28 mouse cellular contexts compared by ENCODE assay signal in the genomic region with DNA sequence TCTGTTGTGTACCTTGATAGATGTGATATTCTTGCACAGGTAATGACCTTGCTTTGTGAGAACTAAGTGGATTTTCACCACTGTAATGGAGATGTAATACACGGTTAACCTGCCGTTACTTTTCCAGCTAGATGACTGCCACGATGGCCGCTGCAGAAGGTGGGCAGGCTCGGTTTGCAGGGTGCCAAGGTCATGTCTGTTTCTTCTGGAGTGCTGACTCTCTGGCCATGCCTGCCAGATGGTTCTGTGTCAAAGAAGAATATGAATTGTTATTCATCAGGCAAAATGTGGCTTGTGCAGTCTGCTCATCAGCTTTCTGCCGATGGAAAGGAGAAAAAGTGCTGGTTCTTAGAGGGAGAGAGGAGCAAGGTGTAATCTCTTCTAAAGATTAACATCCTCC. TPM values are rescaled to one million over a fixed set of nuclear protein-coding genes. Genes with fewer than 3 reads are reported as not detected.
DNase-seq lines count a peak whose midpoint lies in the region; ATAC-seq and TF ChIP-seq lines count a peak whose summit lies in the region.
"Had no signal": no experiment of that assay in that cellular context is flagged by ENCODE, and none has a peak within 500 bp of the region (broad histone marks: within the 10 kb centered on the region; RNA-seq: fewer than 3 reads in every experiment).

No protein-coding gene starts in this region.

- peak; percentile 27 for DNase-seq in adrenal gland, adult 2 months
- DNase-seq in adrenal gland, postnatal 14 days, result no peak
- peak; percentile 50 to 67 for DNase-seq in cerebellum, adult 2 months
- DNase-seq in cerebellum, adult 11-12 months, result no peak
- DNase-seq in cerebellum, postnatal 14 days, result peak; percentile 44 to 55
- no peak for DNase-seq in cerebellum, adult 11 months
- peak; percentile 70 for DNase-seq in brain, adult 2 months (ENCODE audit: low read depth, low spot score)
- DNase-seq: adrenal gland, postnatal 10 days; embryo, embryonic 11 days; gastrocnemius, postnatal 25 days; heart, adult 18-20 months; heart, postnatal 10 days; heart, postnatal 36 days; kidney, adult 18-20 months; kidney, adult 9 months had no signal

- H3K36me3 ChIP-seq in intestine, embryonic 15.5 days, result peaks cover 20% of the 10 kb centered on the region; the same call in 1 of the 2 replicates

- no peaks in the 10 kb centered on the region for H3K9me3 ChIP-seq in intestine, embryonic 15.5 days
- H3K9me3 ChIP-seq: embryonic facial prominence, embryonic 10.5 days; embryonic facial prominence, embryonic 13.5 days; forebrain, embryonic 12.5 days; forebrain, embryonic 15.5 days; heart, embryonic 12.5 days; heart, embryonic 15.5 days; hindbrain, embryonic 10.5 days; hindbrain, embryonic 13.5 days had no signal

- no peak overlapping the region for H3K9ac ChIP-seq in intestine, embryonic 15.5 days
- H3K9ac ChIP-seq: embryonic facial prominence, embryonic 13.5 days; forebrain, embryonic 12.5 days; forebrain, embryonic 15.5 days; heart, embryonic 12.5 days; heart, embryonic 15.5 days; hindbrain, embryonic 13.5 days had no signal

- TF ChIP-seq CTCF in cerebellum, adult 2 months (IDR thresholded peaks at IDR 0.05; ENCODE audit: borderline replicate concordance, insufficient read depth, low read depth, low read length), result no peak

- WGBS in cerebellum, adult 2 months, result 13% methylated on average over 6 of the region's 6 CpGs
- 86% methylated on average over 6 of the region's 6 CpGs for WGBS in intestine, embryonic 15.5 days

- H3K27me3 ChIP-seq in cerebellum, adult 2 months (ENCODE audit: control insufficient read depth, insufficient read depth, low read length), result no peaks in the 10 kb centered on the region
- H3K27me3 ChIP-seq in intestine, embryonic 15.5 days (replicated peaks), result no peaks in the 10 kb centered on the region
- H3K27me3 ChIP-seq: embryonic facial prominence, embryonic 13.5 days; forebrain, embryonic 12.5 days; forebrain, embryonic 15.5 days; heart, embryonic 12.5 days; heart, embryonic 15.5 days; hindbrain, embryonic 13.5 days had no signal

- no peak overlapping the region for H3K4me2 ChIP-seq in intestine, embryonic 15.5 days (replicated peaks)
- H3K4me2 ChIP-seq: embryonic facial prominence, embryonic 13.5 days; forebrain, embryonic 12.5 days; forebrain, embryonic 15.5 days; heart, embryonic 12.5 days; heart, embryonic 15.5 days; hindbrain, embryonic 13.5 days had no signal

- TF ChIP-seq POLR2A in cerebellum, adult 2 months (IDR thresholded peaks at IDR 0.05; ENCODE audit: borderline replicate concordance, insufficient read depth, low read length), result no peak

- H3K4me1 ChIP-seq in cerebellum, adult 2 months (ENCODE audit: control insufficient read depth, insufficient read depth, low read length), result peaks cover 28% of the 10 kb centered on the region
- no peaks in the 10 kb centered on the region for H3K4me1 ChIP-seq in intestine, embryonic 15.5 days (replicated peaks)
- H3K4me1 ChIP-seq: embryonic facial prominence, embryonic 10.5 days; embryonic facial prominence, embryonic 13.5 days; forebrain, embryonic 12.5 days; forebrain, embryonic 15.5 days; heart, embryonic 12.5 days; heart, embryonic 15.5 days; hindbrain, embryonic 10.5 days had no signal

- ATAC-seq in intestine, embryonic 15.5 days, result no peak
- ATAC-seq: activated CD4-positive, CD25-positive, alpha-beta regulatory T cell, adult 4 months; forebrain, embryonic 15.5 days; hindbrain, embryonic 16.5 days; intestine, embryonic 16.5 days had no signal

- no peak overlapping the region for H3K4me3 ChIP-seq in cerebellum, adult 2 months (replicated peaks; ENCODE audit: insufficient read depth, low read depth, low read length)
- H3K4me3 ChIP-seq in intestine, embryonic 15.5 days (replicated peaks), result no peak overlapping the region
- H3K4me3 ChIP-seq: embryonic facial prominence, embryonic 10.5 days; embryonic facial prominence, embryonic 13.5 days; erythroblast, embryonic 14.5 days; forebrain, embryonic 12.5 days; forebrain, embryonic 15.5 days; heart, embryonic 12.5 days; heart, embryonic 15.5 days; hindbrain, embryonic 10.5 days; hindbrain, embryonic 13.5 days had no signal

- peak overlapping the region; percentile 70 for H3K27ac ChIP-seq in cerebellum, adult 2 months (ENCODE audit: insufficient read depth, low read length)
- H3K27ac ChIP-seq in intestine, embryonic 15.5 days, result no peak overlapping the region
- H3K27ac ChIP-seq: embryonic facial prominence, embryonic 10.5 days; embryonic facial prominence, embryonic 13.5 days; forebrain, embryonic 12.5 days; forebrain, embryonic 15.5 days; heart, embryonic 15.5 days; hindbrain, embryonic 10.5 days; hindbrain, embryonic 13.5 days had no signal

RNA-seq across cellular contexts. Expression of a gene that starts 53.3 kb away (rescaled TPM):
- total RNA-seq in adrenal gland, adult 2 months (2021), result 100 to 1,000 TPM; 127 to 145 TPM
- 122 and 155 TPM in 2 replicates for polyA plus RNA-seq in adrenal gland, adult 2 months (2012; rRNA removed)
- 121 and 132 TPM in 2 replicates for total RNA-seq in adrenal gland, postnatal 14 days (2021)
- 57.0 and 59.7 TPM in 2 replicates for polyA plus RNA-seq in cerebellum, adult 2 months (2012; rRNA removed)
- 128 and 138 TPM in 2 replicates for polyA plus RNA-seq in intestine, embryonic 15.5 days (2015; fragmentation: Nextera tagmentation; extraction: Ambion mirVana)

Comparison
In these comparisons a context has a peak if more than half of its experiments do, and no peak if none do; other contexts are left out.
1. DNase-seq: peak in adrenal gland, adult 2 months (single experiment), cerebellum, adult 2 months (2 of 2), cerebellum, postnatal 14 days (2 of 2) and brain, adult 2 months (single experiment); none in adrenal gland, postnatal 14 days (single experiment), cerebellum, adult 11-12 months (single experiment) and cerebellum, adult 11 months (single experiment).